Mouse (Mus musculus): ENCODE results near the gene Nat8f1. TPM values are rescaled to one million over a fixed set of nuclear protein-coding genes. Genes with fewer than 3 reads are reported as not detected.
"Not testable (repeated sequence)": the region's sequence is repeated elsewhere in the genome, so short reads cannot be mapped to it uniquely, and the experiment has no call there.

Gene Nat8f1
- polyA plus RNA-seq, 1 experiment from 2014 or later = 5.5 TPM

DNA sequence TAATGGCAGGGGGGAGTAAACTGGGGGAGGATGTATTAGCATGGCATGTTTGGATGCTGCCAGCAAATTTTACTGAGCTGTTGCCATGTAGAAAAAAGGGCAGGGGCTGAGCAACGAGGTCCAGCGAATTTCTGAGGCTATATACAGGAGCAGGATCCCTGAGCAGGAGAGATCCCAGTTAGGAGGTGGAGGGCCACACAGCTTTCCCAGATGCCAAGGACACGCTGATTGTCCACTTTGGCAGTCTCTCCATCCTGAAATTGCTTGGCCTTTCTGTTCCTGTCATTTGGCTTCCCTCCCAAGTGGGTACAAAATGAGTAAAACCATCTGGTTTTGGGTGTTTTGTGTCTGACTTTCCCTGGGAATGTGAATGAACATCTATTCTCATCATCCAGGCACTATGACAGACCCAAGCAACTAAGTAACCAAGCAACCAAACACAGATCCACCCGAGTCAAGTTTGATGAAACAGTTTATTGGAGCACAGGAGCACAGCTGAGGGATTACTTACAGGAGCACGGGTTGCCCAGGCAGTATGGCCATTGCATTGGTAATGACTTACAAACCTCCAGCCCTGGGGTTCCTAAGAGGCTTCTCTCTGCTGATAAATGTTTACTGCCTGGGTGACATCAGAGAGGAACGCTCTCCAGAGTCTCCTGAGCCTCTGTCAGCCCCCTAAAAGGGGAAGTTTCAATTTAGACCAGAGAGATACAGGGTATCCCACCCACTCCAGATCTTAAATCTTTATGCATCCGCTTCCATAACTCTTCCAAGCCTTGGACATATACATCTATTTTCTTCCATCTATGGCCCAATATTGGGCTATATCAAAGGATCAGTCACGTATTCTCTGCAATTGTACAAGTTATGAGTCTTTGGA, 16.7 kb downstream of the Nat8f1 start:
- H3K36me3 ChIP-seq (replicated peaks); H3K27me3 ChIP-seq (replicated peaks; ENCODE audit: low read depth, poor library complexity, severe bottlenecking); H3K9me3 ChIP-seq; H3K4me3 ChIP-seq; H3K27ac ChIP-seq (replicated peaks); DNase-seq (ENCODE audit: low spot score); H3K4me1 ChIP-seq: not testable (repeated sequence)
- 78% methylated on average over 7 of the region's 8 CpGs for WGBS

DNA sequence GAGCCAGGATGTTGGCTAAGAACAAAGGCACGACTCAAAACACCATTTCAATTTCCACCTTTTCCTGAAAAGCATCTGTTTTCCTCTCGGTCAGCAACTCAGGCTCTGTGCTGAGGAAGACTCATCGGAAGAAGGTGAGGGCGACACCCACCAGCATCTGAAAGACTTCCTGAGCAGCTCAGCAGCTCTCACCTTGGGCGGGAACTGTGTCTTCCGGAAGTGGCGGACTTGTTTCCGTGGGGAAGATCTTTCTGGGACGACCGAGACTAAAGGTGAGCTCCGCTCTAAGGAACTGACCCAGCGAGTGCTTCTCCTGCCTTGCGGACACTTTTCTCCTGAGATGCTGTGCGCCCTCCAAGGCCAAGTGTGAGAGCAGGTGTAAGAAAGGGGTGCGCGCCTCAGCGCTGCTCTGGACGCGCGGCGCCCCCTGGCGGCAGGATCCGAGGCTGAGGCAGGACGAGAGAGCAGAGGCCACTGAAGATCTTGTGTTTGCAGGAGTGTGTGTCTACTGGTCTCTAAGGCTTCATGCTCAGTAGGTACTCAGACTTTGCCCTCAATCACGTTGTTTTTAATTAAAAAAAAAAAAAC, 20.3 kb downstream of the Nat8f1 start:
- peak; percentile 12 for DNase-seq (ENCODE audit: low spot score)
- not testable (repeated sequence) for H3K4me1 ChIP-seq; H3K4me3 ChIP-seq; H3K27me3 ChIP-seq (replicated peaks; ENCODE audit: low read depth, poor library complexity, severe bottlenecking); H3K36me3 ChIP-seq (replicated peaks); H3K27ac ChIP-seq (replicated peaks)
- H3K9me3 ChIP-seq = peaks cover 17% of the 10 kb centered on the region; the same call in 1 of the 2 replicates
- WGBS = 70% methylated on average over 25 of the region's 25 CpGs

DNA sequence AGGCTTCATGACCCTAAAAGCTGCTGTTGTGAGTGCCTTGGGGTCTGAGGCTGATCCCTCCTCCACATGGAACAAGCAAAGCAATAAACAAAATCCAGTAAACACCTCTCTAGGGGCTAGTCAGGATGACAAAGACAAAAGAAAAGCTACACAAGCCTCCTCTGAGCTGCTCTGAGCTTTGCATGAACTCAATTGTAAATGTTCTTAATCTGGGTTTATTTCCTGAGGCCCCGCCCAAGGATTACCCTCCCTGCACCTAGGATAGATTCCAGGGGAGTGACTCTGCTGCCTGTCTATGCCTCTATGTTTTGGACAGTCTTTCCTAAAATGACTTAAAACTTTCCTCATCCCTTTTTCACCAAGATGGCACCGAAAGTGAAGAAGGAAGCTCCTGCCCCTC, 26.5 kb downstream of the Nat8f1 start:
- Histone ChIP-seq H3K27me3 (replicated peaks; ENCODE audit: low read depth, poor library complexity, severe bottlenecking) (no peaks in the 10 kb centered on the region), H3K4me3 (no peak overlapping the region), H3K27ac (replicated peaks) (no peak overlapping the region), H3K36me3 (replicated peaks) (no peaks in the 10 kb centered on the region), H3K9me3 (peaks cover 22% of the 10 kb centered on the region), H3K4me1 (no peaks in the 10 kb centered on the region)
- no peak for DNase-seq (ENCODE audit: low spot score)
- 89% methylated on average over 2 of the region's 2 CpGs for WGBS

DNA sequence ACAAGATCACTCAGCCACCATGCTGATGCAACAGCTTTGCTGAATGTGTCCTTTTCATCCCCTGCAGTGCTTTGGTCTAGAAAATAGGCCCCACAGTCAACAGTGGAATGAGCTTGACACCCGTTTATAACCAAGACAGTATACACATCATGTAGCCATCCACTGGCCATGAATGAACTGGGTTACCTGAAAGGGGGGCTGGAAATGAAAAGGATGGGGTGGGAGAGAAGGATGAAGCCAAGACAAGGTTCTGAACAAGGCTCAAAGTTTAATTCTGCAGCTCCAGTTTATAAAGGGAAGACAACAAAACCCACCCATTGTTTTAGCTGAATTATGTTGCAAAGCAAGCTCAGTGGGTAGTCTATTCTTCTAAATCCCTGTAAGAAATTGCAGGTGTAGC, 31.2 kb downstream of the Nat8f1 start:
- WGBS = 89% methylated on average over 1 of the region's 1 CpGs
- H3K4me1 ChIP-seq = no peaks in the 10 kb centered on the region
- no peaks in the 10 kb centered on the region for H3K36me3 ChIP-seq (replicated peaks)
- peaks cover 16% of the 10 kb centered on the region for H3K9me3 ChIP-seq
- DNase-seq (ENCODE audit: low spot score) = no peak
- no peak overlapping the region for H3K4me3 ChIP-seq
- H3K27ac ChIP-seq (replicated peaks) = no peak overlapping the region
- no peaks in the 10 kb centered on the region for H3K27me3 ChIP-seq (replicated peaks; ENCODE audit: low read depth, poor library complexity, severe bottlenecking)

DNA sequence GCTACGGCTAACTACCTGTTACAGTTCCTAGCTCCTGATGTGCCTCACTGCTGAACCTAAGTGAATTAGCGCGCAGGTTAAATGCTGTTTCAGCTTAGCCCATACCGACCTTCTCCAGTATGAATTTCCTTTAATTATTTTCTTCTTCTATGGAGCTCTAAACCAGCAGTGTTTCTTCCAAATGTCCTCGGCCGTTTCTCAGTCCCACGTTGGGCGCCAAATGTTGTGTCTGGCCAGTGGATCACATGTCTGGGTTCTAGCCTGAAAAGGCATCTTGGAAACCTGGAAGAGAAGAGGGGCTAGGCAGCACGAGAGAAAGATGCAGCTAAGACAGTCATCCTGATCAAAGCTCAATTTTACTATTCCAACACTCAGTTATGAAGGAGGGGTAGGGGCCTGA, 32.2 kb downstream of the Nat8f1 start:
- not testable (repeated sequence) for H3K27me3 ChIP-seq (replicated peaks; ENCODE audit: low read depth, poor library complexity, severe bottlenecking); H3K4me1 ChIP-seq; H3K36me3 ChIP-seq (replicated peaks); H3K4me3 ChIP-seq; H3K27ac ChIP-seq (replicated peaks); DNase-seq (ENCODE audit: low spot score)
- WGBS = 92% methylated on average over 9 of the region's 9 CpGs
- peaks cover 16% of the 10 kb centered on the region for H3K9me3 ChIP-seq

DNA sequence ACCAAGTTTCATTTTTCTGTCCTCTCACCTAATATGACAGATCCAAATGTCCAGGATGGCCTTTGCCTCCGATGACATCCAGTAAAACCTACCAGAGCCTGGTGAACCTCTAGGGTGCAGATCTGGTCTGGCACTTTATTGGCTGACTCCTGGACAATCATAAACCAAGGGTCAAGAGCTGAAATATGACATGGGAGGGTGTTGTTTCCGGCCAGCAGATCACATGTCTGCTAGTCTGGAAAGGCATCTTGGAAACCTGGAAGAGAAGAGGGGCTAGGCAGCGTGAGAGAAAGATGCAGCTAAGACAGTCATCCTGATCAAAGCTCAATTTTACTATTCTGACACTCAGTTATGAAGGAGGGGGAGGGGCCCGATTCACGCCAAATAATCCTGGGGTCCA, 46.5 kb downstream of the Nat8f1 start, which contains the start of gene Nat8f2:
Gene Nat8f2 (minus strand): TSS at position 153 of the 400 bp plus-strand sequence.
- H3K9me3 ChIP-seq; H3K27ac ChIP-seq (replicated peaks); H3K4me3 ChIP-seq; H3K4me1 ChIP-seq; H3K27me3 ChIP-seq (replicated peaks; ENCODE audit: low read depth, poor library complexity, severe bottlenecking); DNase-seq (ENCODE audit: low spot score); H3K36me3 ChIP-seq (replicated peaks): not testable (repeated sequence)
- 88% methylated on average over 5 of the region's 5 CpGs for whole genome bisulfite sequencing

DNA sequence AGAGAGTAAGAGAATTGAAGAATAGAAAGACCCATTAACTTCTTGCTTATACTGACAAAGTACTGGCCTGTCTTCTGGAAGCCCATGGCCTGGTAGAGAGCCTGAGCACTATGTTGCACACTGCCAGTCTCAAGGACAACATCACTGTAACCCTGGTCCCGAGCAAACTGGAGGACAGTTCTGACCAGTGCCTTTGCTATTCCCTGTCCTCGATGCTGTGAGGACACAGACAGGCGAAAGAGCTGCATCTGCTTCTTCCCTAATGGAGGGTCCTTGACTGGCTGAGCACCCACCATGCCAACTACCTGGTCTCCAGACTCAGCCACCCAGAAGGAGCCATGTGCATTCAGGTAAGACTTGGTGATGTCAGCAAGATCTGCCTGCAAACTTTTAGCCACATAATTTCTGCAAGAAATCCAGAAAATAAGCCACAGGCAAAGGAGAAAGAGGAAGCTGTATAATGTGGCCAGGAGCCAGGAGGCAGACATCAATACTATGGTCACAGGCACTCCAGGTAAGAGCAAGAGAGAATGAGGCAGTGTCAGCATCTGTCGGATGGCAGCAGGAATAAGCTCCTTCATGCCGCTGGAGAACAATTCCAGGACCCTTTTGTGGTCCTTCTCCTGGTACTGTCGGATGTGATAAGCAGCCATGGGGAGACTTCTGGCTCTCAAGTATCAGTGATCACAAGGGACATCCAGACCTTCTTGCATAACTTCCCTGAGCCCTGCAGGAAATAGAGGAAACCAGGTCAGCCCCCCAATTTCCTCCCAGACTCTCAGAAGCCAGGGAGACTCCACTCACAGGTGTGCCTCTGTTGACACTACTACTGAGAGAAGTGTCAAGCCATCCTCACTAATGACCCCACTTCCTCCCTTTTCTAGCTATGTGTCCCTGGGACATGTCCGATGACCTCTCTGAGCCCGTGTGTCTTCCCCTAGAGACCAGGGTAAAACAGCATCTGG, 47.5 kb downstream of the Nat8f1 start:
- H3K27ac ChIP-seq (replicated peaks) = no peak overlapping the region
- no peaks in the 10 kb centered on the region for H3K9me3 ChIP-seq
- no peak overlapping the region for H3K4me3 ChIP-seq
- 71% methylated on average over 8 of the region's 8 CpGs for WGBS
- no peak for DNase-seq (ENCODE audit: low spot score)
- H3K27me3 ChIP-seq (replicated peaks; ENCODE audit: low read depth, poor library complexity, severe bottlenecking) = no peaks in the 10 kb centered on the region
- H3K4me1 ChIP-seq = no peaks in the 10 kb centered on the region
- H3K36me3 ChIP-seq (replicated peaks) = no peaks in the 10 kb centered on the region

DNA sequence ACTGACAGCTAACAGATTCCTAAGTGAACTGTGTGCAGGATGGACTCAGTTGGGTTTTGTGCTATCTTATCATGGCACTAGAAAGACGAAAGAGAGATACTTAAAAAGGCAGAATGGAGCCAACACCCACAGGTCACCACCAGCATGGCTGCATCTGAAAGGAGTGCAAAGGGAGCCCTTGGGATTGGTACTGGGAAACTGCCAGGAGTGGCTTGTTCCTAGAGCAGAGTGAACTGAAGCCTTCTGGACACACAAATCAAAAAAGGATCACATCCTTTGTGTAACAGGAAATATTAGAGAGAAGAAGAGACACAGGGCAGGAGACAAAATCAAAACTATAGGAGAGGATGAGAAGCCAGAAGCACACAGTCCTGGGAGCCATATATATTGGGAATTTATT, 48.5 kb downstream of the Nat8f1 start:
- H3K27me3 ChIP-seq (replicated peaks; ENCODE audit: low read depth, poor library complexity, severe bottlenecking); H3K4me3 ChIP-seq; H3K9me3 ChIP-seq; DNase-seq (ENCODE audit: low spot score); H3K36me3 ChIP-seq (replicated peaks); H3K27ac ChIP-seq (replicated peaks); H3K4me1 ChIP-seq: not testable (repeated sequence)
- 82% methylated on average over 1 of the region's 1 CpGs for WGBS

DNA sequence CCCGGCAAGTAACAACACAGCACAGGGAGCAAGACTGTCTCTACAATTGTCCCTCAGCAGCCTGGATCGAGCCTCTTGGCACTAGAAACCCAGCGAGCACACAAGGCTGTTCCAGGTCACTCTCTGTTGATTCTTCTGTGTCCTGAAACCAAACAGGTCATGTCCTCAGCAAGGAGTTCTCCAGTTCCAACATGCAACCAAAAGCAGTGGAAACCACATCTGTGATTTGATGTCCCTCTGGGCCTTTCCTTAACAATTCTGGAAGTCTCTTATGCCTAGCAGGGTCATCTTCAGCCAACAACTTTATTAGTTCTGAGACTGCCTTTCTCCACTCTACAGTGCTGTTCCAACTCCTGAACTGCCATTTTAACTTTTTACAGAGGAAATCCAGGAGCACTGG, 49.3 kb downstream of the Nat8f1 start:
- H3K9me3 ChIP-seq; H3K4me3 ChIP-seq; H3K27ac ChIP-seq (replicated peaks); H3K4me1 ChIP-seq; H3K36me3 ChIP-seq (replicated peaks); DNase-seq (ENCODE audit: low spot score); H3K27me3 ChIP-seq (replicated peaks; ENCODE audit: low read depth, poor library complexity, severe bottlenecking): not testable (repeated sequence)
- 86% methylated on average over 3 of the region's 3 CpGs for WGBS

DNA sequence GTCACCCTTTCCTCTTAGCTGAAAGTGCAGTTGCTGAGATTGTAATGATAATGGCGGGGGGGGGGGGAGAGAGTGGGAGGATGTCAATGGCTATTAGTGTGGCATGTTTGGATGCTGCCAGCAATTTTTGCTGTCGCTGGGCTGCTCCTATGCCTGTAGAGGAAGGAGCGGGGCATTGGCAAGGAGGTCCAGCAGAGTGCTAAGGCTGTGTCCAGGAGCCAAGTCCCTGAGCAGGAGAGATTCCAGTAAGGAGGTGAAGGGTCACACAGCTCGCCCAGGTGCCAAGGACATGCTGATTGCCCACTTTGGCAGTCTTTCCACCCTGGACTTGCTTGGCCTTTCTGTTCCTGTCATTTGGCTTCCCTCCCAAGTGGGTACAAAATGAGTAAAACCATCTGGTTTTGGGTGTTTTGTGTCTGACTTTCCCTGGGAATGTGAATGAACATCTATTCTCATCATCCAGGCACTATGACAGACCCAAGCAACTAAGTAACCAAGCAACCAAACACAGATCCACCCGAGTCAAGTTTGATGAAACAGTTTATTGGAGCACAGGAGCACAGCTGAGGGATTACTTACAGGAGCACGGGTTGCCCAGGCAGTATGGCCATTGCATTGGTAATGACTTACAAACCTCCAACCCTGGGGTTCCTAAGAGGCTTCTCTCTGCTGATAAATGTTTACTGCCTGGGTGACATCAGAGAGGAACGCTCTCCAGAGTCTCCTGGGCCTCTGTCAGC, 50.4 kb downstream of the Nat8f1 start:
- not testable (repeated sequence) for H3K36me3 ChIP-seq (replicated peaks); DNase-seq (ENCODE audit: low spot score); H3K4me3 ChIP-seq; H3K4me1 ChIP-seq; H3K27me3 ChIP-seq (replicated peaks; ENCODE audit: low read depth, poor library complexity, severe bottlenecking); H3K9me3 ChIP-seq; H3K27ac ChIP-seq (replicated peaks)
- WGBS = 72% methylated on average over 6 of the region's 7 CpGs

DNA sequence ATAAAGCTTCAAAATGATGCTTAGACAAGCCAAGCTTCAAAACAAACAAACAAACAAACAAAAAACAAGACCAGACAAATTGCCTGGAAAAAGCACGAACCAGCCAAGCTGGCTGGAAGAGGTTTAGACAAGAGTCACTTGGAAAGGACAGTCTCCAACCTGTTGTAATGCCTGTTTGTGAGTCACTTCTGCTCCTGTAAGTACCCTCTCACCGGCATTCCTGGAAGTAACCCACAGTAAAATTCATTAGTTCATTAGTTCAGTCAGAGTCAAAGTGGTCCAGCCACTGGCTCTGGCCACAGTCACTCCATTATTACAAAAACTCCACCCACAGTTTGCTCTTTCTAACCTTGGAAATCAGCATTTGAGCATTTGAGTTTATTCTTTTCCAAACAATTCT, 51.6 kb downstream of the Nat8f1 start:
- Histone ChIP-seq H3K27me3 (replicated peaks; ENCODE audit: low read depth, poor library complexity, severe bottlenecking) (no peaks in the 10 kb centered on the region), H3K36me3 (replicated peaks) (no peaks in the 10 kb centered on the region), H3K9me3 (no peaks in the 10 kb centered on the region), H3K4me1 (no peaks in the 10 kb centered on the region), H3K4me3 (no peak overlapping the region), H3K27ac (replicated peaks) (no peak overlapping the region)
- DNase-seq (ENCODE audit: low spot score) = no peak
- WGBS = 86% methylated on average over 2 of the region's 2 CpGs

DNA sequence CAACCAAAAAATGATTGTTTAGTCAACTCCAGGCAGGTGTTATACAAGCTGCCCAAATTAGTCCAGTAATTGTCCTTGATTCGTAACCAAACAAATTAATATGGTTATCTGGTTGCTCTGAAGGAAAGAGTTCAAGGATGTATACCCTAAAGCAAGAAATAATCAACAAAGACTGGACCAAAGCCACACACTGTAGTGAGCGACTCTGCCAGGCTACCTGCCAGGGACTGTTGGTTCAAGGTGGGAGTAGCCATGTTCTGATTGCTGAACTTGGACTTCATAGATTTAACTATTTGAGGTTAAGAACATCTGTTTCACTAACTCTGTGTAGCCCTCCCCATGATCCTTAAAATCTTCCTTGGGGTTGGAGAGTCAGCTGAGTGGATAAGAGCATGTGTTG, 52.4 kb downstream of the Nat8f1 start:
- Histone ChIP-seq H3K27ac (replicated peaks) (no peak overlapping the region), H3K36me3 (replicated peaks) (no peaks in the 10 kb centered on the region), H3K4me1 (no peaks in the 10 kb centered on the region), H3K4me3 (no peak overlapping the region), H3K9me3 (no peaks in the 10 kb centered on the region), H3K27me3 (replicated peaks; ENCODE audit: low read depth, poor library complexity, severe bottlenecking) (no peaks in the 10 kb centered on the region)
- DNase-seq (ENCODE audit: low spot score) = no peak
- 84% methylated on average over 2 of the region's 2 CpGs for WGBS

Data from embryonic facial prominence, embryonic 10.5 days (tissue).